Mouse (Mus musculus) hindbrain, embryonic 10.5 days (tissue): ENCODE data around the gene Ttc25. TPM values are rescaled to one million over a fixed set of nuclear protein-coding genes. Genes with fewer than 3 reads are reported as not detected.
A peak's percentile ranks its signal among the peaks of the same experiment; 100 is the strongest.

Experiments
- DNase-seq: peaks from one replicate; pipeline ENCODE4 v3.0.0-alpha.2; 2017; ENCODE audit warnings: low spot score
- H3K27ac ChIP-seq: fragments of 300-500 bp; sonication (generic); 2 replicates; pipeline ENCODE4 v1.5.1; 2016; ENCODE audit warnings: mild to moderate bottlenecking, moderate library complexity
- H3K27me3 ChIP-seq: fragments of 300-500 bp; sonication (generic); 2 replicates; pipeline ENCODE4 v1.6.1; 2016; ENCODE audit warnings: mild to moderate bottlenecking; ENCODE audit not compliant: poor library complexity, insufficient read depth, severe bottlenecking
- H3K36me3 ChIP-seq: fragments of 300-500 bp; sonication (generic); 2 replicates; pipeline ENCODE4 v1.6.1; 2016; ENCODE audit warnings: mild to moderate bottlenecking, moderate library complexity
- H3K4me1 ChIP-seq: fragments of 300-500 bp; sonication (generic); replicated peaks from 2 replicates; pipeline ENCODE4 v1.6.1; 2016; ENCODE audit warnings: mild to moderate bottlenecking
- H3K4me3 ChIP-seq: fragments of 300-500 bp; sonication (generic); 2 replicates; pipeline ENCODE4 v1.5.1; 2016; ENCODE audit warnings: mild to moderate bottlenecking, moderate library complexity
- H3K9me3 ChIP-seq: fragments of 300-500 bp; sonication (generic); 2 replicates; pipeline ENCODE4 v1.6.1; 2016; ENCODE audit warnings: mild to moderate bottlenecking, moderate library complexity
- WGBS: fragments of 180-500 bp; shearing (Covaris S2); methylation state at CpG from one replicate; pipeline ENCODE4 v1.1.7; 2016; 5-methylcytosine and 5-hydroxymethylcytosine counted together
- polyA plus RNA-seq: library from polyadenylated mRNA; unstranded; fragments of >200 nt; fragmentation: Nextera tagmentation; extraction: Ambion mirVana; gene quantifications from 2 replicates; pipeline ENCODE4 v1.2.1, GENCODE M21; 2016

Ttc25 gene
- polyA plus RNA-seq, 1 experiment from 2014 or later: 3.2 TPM

DNA sequence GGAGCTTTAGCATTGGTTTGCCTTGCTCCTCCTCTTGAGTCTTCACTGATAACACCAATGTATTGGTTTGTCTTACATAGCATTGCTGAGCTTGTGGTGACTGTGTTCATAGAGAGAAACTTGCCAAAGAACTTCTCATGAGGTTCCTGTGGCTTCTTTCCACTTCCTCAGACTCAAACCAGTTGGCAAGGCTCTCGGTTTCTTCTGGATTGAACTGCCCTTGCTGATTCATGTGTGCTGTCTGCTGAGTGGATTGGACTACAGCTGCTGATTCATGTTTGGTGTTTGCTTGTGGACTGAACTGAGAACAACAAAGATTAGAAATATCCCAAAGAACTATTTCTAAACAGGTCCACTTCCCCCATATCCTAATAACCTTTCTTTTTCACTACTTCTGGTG lies 9.4 kb upstream of the Ttc25 start:
- 88% methylated on average over 1 of the region's 1 CpGs for WGBS
- no peak for DNase-seq
- Histone ChIP-seq H3K27ac (no peak overlapping the region), H3K27me3 (no peaks in the 10 kb centered on the region), H3K36me3 (no peaks in the 10 kb centered on the region), H3K4me1 (0 out of 2 replicates have a peak, but pooled peaks cover 4% of the 10 kb centered on the region), H3K4me3 (no peak overlapping the region), H3K9me3 (no peaks in the 10 kb centered on the region)

DNA sequence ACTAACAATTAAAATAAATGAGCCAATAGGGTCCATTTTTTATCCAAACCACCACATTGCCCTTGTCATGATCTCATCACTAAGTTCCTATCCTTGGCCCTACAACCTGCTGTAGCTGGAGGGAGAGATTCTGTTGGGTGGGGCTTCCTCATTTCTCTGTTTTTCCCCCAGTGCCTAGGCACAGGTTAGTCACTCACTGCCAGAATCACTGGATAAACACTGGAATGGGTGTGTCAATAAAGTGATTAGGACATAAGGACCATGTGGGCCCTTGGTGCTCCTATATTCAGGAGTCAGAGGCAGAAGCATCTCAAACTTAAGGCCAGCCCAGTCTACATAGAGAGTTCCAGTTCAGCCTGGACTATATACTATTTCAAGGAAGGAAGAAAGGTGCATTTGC lies 8.9 kb upstream of the Ttc25 start:
- no peak for DNase-seq
- 0 out of 2 replicates have a peak, but pooled peaks cover 4% of the 10 kb centered on the region for H3K4me1 ChIP-seq
- H3K27ac ChIP-seq: no peak overlapping the region
- no peaks in the 10 kb centered on the region for H3K27me3 ChIP-seq
- H3K36me3 ChIP-seq: no peaks in the 10 kb centered on the region
- no peaks in the 10 kb centered on the region for H3K9me3 ChIP-seq
- no peak overlapping the region for H3K4me3 ChIP-seq

DNA sequence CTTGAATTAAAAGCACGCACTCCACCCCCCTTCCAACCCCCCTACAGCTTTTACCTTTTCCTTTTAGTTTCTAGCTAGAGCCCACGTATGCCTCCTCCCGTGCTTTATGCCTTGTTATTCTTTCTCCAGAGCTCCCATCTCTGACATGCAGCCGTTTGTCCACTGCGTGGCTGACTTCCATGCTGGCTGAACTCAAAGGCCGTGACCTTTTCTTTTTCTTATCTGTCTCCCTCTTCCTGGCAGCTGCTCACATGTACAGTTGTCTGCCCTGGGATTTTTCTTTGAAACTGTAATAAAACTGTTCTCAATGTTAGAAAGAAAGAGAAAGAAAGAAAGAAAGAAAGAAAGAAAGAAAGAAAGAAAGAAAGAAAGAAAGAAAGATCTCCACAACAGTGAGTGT lies 4.4 kb upstream of the Ttc25 start:
- Histone ChIP-seq H3K27ac (no peak overlapping the region), H3K36me3 (no peaks in the 10 kb centered on the region), H3K9me3 (no peaks in the 10 kb centered on the region), H3K4me1 (peaks cover 12% of the 10 kb centered on the region), H3K27me3 (no peaks in the 10 kb centered on the region), H3K4me3 (no peak overlapping the region)
- 47% methylated on average over 6 of the region's 6 CpGs for WGBS
- no peak for DNase-seq

DNA sequence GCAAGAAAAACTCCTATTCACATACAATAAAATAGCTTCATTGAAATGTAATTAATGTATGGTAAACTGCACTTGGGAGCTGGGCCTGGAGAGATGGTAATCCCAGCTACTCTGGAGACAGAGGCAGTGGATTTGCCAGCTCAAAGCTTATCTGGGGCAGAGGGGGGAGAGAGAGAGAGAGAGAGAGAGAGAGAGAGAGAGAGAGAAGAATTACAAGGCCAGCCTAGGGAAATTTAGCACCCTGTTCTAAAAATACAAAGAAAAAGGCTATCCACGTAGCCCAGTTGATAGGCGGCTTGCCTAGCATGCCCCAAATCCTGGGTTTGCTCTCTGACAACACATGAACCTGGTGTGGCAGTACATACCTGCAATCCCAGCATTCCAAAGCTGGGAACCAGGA lies 3.8 kb upstream of the Ttc25 start:
- H3K4me1 ChIP-seq: peaks cover 16% of the 10 kb centered on the region
- no peak for DNase-seq
- 94% methylated on average over 2 of the region's 2 CpGs for WGBS
- no peaks in the 10 kb centered on the region for H3K27me3 ChIP-seq
- no peaks in the 10 kb centered on the region for H3K9me3 ChIP-seq
- no peak overlapping the region for H3K27ac ChIP-seq
- no peaks in the 10 kb centered on the region for H3K36me3 ChIP-seq
- H3K4me3 ChIP-seq: no peak overlapping the region

DNA sequence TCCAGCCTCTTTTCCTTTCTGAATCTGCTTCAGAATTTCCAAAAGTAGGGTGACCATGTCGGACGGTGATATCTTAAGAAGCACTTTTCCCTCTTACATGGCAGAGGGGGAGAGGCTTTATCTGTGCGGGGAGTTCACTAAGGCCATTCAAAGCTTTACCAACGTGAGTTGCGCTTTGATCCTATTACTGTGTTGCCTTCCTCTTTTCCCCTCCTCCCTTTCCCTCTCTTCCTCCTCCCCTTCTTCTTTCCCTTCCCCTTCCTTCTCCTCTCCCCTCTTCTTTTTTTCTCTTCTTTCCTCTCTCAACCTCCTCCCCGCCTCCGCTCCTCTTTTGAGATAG lies 309 bp downstream of the Ttc25 start:
- WGBS: 27% methylated on average over 7 of the region's 7 CpGs
- H3K4me1 ChIP-seq: peaks cover 16% of the 10 kb centered on the region
- peak overlapping the region; percentile 87 for H3K27ac ChIP-seq

DNA sequence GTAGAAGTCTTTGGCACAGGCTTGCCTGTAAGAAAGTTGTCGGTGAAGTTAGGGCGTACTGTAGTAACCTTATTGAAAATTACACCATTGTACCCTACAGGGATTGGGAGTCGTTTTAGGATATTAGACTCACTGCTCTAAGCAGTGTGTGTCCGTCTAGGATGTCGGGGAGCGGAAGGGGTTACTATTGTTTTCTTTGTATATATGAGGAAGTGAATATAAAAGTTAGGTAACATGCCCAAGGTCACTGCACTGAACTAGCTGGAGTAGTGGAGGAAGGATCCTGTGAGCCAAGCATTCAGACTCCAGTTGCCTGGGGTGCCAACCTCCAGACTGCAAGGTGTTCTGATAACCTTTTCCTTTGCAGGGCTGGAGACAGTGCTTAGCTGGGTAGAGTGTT lies 1.5 kb downstream of the Ttc25 start:
- peaks cover 16% of the 10 kb centered on the region for H3K4me1 ChIP-seq
- no peak overlapping the region for H3K4me3 ChIP-seq
- no peaks in the 10 kb centered on the region for H3K9me3 ChIP-seq
- no peaks in the 10 kb centered on the region for H3K36me3 ChIP-seq
- no peak overlapping the region for H3K27ac ChIP-seq
- DNase-seq: no peak
- WGBS: 92% methylated on average over 6 of the region's 6 CpGs
- 0 out of 2 replicates have a peak, but pooled peaks cover 5% of the 10 kb centered on the region for H3K27me3 ChIP-seq

More for the DNA sequence above, 309 bp downstream of the Ttc25 start:
- DNase-seq: no peak
- Histone ChIP-seq H3K36me3 (no peaks in the 10 kb centered on the region), H3K4me3 (peak overlapping the region; percentile 56), H3K27me3 (0 out of 2 replicates have a peak, but pooled peaks cover 5% of the 10 kb centered on the region), H3K9me3 (no peaks in the 10 kb centered on the region)

DNA sequence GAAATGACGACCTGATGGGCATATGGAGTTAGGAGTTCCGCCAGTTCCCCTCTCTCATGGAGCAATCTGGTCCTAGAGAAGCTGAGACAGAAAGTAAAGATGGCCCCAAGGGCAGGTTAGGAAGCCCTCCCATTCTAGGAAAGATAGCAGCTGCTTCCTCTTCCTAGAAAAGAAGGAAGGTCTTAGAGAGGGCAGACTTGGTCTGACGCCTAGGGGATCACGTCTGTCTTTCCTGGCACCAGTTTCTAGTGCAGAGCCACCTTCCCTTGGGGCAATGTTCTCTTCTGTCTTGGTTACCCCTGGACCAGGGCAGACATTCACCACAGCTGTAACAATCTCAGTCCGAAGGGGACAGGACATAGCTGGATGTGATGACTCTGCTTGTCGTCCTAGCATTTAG lies 2.7 kb downstream of the Ttc25 start:
- peaks cover 16% of the 10 kb centered on the region for H3K4me1 ChIP-seq
- 80% methylated on average over 6 of the region's 6 CpGs for WGBS
- H3K27me3 ChIP-seq: 0 out of 2 replicates have a peak, but pooled peaks cover 5% of the 10 kb centered on the region
- no peak overlapping the region for H3K27ac ChIP-seq
- H3K36me3 ChIP-seq: no peaks in the 10 kb centered on the region
- no peaks in the 10 kb centered on the region for H3K9me3 ChIP-seq
- DNase-seq: no peak
- H3K4me3 ChIP-seq: no peak overlapping the region

DNA sequence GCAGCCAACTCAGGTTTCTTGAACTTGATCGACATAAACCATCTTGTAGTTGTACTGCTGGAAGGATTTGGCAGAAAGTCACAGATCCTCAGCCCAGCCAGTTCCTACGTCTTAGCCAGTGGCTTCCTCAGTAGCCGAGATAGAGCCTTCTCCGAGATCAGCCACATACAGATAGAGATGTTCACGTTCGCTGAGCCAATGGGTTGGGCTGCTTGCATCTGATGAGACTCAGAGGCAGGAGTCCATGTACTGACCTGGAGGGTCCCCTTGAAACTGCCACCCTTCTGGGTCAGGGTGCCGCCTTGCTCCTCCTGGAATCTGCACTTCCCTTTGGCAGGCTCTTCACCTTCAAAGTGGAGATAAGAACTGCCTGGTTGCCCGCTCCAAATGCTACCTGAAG lies 4.1 kb downstream of the Ttc25 start:
- DNase-seq: no peak
- Histone ChIP-seq H3K27me3 (0 out of 2 replicates have a peak, but pooled peaks cover 5% of the 10 kb centered on the region), H3K36me3 (no peaks in the 10 kb centered on the region), H3K4me3 (no peak overlapping the region), H3K9me3 (no peaks in the 10 kb centered on the region), H3K4me1 (peaks cover 16% of the 10 kb centered on the region), H3K27ac (no peak overlapping the region)
- WGBS: 84% methylated on average over 8 of the region's 8 CpGs

DNA sequence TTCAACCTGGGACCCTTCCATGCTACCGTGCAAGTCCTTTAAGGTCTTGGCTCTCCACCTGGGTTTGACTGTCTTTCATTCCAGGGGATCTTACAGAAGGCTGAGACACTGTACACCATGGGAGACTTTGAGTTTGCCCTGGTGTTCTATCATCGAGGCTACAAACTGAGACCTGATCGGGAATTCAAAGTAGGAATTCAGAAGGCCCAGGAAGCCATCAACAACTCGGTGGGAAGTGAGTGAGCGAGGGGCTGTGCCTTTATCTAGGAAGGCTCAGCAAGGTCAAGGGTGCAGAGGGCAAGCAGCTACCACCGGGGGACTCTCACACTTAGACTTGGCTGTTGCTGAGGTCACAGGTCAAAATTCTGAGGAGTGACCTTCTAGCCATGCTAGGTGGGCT lies 4.7 kb downstream of the Ttc25 start:
- H3K27me3 ChIP-seq: 0 out of 2 replicates have a peak, but pooled peaks cover 5% of the 10 kb centered on the region
- no peak for DNase-seq
- H3K36me3 ChIP-seq: no peaks in the 10 kb centered on the region
- H3K4me1 ChIP-seq: peaks cover 11% of the 10 kb centered on the region
- no peaks in the 10 kb centered on the region for H3K9me3 ChIP-seq
- H3K4me3 ChIP-seq: no peak overlapping the region
- H3K27ac ChIP-seq: no peak overlapping the region
- 66% methylated on average over 6 of the region's 6 CpGs for WGBS

DNA sequence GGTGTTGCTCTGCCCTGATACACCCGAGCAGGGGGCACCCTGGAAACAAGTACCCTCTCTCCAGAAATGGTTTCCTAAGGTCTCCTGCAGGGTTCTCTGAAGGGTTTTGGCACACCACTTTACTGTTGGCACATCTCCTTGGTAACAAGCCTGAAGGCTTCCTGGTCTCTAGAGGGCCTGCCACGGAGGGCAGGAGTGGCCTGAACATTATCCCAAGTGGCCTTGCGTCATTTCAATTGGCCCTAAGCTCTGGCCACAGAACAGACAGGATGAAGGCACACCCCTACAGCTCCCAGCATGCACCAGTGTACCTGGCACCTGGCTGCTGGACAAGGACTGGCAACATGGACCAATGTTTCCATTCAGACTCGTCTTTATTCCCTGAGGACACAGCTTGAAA lies 7.4 kb downstream of the Ttc25 start:
- Histone ChIP-seq H3K36me3 (no peaks in the 10 kb centered on the region), H3K27me3 (no peaks in the 10 kb centered on the region), H3K4me1 (peaks cover 5% of the 10 kb centered on the region; the same call in 1 of the 2 replicates), H3K9me3 (no peaks in the 10 kb centered on the region), H3K27ac (no peak overlapping the region), H3K4me3 (no peak overlapping the region)
- WGBS: 90% methylated on average over 4 of the region's 4 CpGs
- no peak for DNase-seq

DNA sequence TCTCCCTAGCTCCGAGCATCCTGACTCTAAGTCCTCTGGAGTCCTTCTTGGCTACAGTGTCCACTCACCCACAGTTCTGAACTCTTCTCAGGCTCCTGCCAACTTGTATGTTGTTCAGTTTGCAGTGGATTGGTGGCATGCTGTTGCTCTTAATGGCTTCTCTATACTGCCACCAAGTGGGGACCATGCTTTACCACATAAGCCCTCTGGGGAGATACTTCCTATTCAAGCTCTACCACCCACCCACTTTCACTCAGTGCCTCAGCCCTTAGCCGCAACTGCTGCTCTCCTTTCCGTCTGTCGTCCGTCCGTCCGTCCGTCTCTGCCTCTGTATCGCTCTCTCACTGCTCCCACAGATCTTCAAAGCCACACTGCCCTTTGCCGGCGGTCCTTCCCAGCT lies 10.2 kb downstream of the Ttc25 start:
- DNase-seq: peak; percentile 40
- no peaks in the 10 kb centered on the region for H3K9me3 ChIP-seq
- no peak overlapping the region for H3K27ac ChIP-seq
- 18% methylated on average over 11 of the region's 11 CpGs for WGBS
- H3K4me1 ChIP-seq: peaks cover 17% of the 10 kb centered on the region
- H3K27me3 ChIP-seq: no peaks in the 10 kb centered on the region
- H3K36me3 ChIP-seq: no peaks in the 10 kb centered on the region
- 0 out of 2 replicates have a peak overlapping the region, but pooled peaks have one; percentile 28 for H3K4me3 ChIP-seq

DNA sequence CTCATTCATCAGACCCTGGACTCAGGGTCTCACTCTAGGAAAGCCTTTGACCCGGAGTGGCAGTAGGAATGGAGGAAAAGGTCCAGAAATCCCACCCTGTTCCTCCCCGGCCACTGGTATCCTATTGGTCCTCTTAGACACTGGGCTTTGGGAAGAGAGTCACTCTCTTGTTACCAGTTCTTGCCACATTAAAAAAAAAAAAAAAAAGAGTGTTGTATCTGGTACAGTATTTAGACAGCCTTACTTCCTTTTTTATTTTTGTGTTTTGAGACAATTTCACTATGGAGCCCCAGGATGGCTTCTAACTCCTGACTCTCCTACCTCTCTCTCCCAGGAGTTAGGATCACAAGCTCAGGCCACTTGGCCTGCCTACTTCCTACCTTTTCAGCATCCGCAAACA lies 12.2 kb downstream of the Ttc25 start:
- no peak overlapping the region for H3K27ac ChIP-seq
- no peak for DNase-seq
- H3K4me3 ChIP-seq: no peak overlapping the region
- H3K27me3 ChIP-seq: no peaks in the 10 kb centered on the region
- H3K36me3 ChIP-seq: no peaks in the 10 kb centered on the region
- no peaks in the 10 kb centered on the region for H3K9me3 ChIP-seq
- H3K4me1 ChIP-seq: peaks cover 17% of the 10 kb centered on the region
- 80% methylated on average over 3 of the region's 3 CpGs for WGBS

DNA sequence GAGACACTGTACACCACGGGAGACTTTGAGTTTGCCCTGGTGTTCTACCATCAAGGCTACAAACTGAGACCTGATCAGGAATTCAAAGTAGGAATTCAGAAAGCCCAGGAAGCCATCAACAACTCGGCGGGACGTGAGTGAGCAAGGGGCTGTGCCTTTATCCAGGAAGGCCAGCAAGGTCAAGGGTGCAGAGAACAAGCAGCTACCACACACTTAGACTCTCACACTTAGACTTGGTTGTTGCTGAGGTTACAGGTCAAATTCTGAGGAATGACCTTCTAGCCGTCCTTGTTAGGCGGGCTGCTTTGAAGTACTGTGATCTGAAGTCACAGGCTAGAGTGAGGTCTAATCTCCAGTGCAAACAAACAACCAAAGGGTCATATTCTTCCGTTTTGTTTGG lies 14.1 kb downstream of the Ttc25 start:
- WGBS: 48% methylated on average over 7 of the region's 7 CpGs
- H3K9me3 ChIP-seq: no peaks in the 10 kb centered on the region

DNA sequence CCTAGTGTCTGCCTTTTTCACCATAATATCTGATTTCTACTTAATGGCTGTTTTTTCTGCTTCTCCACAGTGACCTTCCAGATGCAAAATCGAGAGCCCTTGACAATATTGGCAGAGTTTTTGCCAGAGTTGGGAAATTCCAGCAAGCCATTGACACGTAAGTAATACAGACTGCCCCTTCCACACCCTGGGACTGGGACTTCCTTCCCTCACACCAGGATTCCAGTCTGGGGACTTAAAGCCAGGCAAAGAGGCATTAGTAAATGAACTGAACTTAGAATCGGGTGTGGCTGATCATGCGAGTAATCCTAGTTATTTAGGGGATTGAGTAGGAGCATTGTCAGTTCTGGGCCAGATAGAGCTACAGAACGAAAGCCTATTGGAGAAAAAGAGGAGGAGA lies 16.3 kb downstream of the Ttc25 start:
- H3K36me3 ChIP-seq: no peaks in the 10 kb centered on the region
- no peak for DNase-seq
- peaks cover 15% of the 10 kb centered on the region for H3K4me1 ChIP-seq
- 61% methylated on average over 5 of the region's 5 CpGs for WGBS
- no peaks in the 10 kb centered on the region for H3K27me3 ChIP-seq
- no peaks in the 10 kb centered on the region for H3K9me3 ChIP-seq
- no peak overlapping the region for H3K27ac ChIP-seq
- H3K4me3 ChIP-seq: no peak overlapping the region

More for the DNA sequence above, 14.1 kb downstream of the Ttc25 start:
- Histone ChIP-seq H3K27me3 (no peaks in the 10 kb centered on the region), H3K27ac (no peak overlapping the region), H3K4me3 (no peak overlapping the region), H3K36me3 (no peaks in the 10 kb centered on the region), H3K4me1 (peaks cover 17% of the 10 kb centered on the region)
- DNase-seq: no peak
